Mouse (Mus musculus) intestine, postnatal 0 days (tissue): ENCODE data around the gene Olfr96. TPM values are rescaled to one million over a fixed set of nuclear protein-coding genes. Genes with fewer than 3 reads are reported as not detected.
"Not testable (repeated sequence)": the region's sequence is repeated elsewhere in the genome, so short reads cannot be mapped to it uniquely, and the experiment has no call there.

ENCODE experiments used
- ATAC-seq: fragments of 200-750 bp; cut with Nextera tagmentation; 2 replicates; pipeline ENCODE4 v1.8.0; 2017; ENCODE audit warnings: mild to moderate bottlenecking, moderate TSS enrichment, moderate library complexity
- H3K27ac ChIP-seq: fragments of 300-500 bp; sonication (generic); 2 replicates; pipeline ENCODE4 v1.5.1; 2014; ENCODE audit warnings: mild to moderate bottlenecking, low read depth, low read length, moderate library complexity
- H3K27me3 ChIP-seq: fragments of 300-500 bp; sonication (generic); replicated peaks from 2 replicates; pipeline ENCODE4 v1.6.1; 2014; ENCODE audit warnings: low read length, mixed read lengths; ENCODE audit not compliant: control insufficient read depth, insufficient read depth
- H3K36me3 ChIP-seq: fragments of 300-500 bp; sonication (generic); 2 replicates; pipeline ENCODE4 v1.6.1; 2014; ENCODE audit warnings: mild to moderate bottlenecking, moderate library complexity; ENCODE audit not compliant: control insufficient read depth, insufficient read depth
- H3K4me1 ChIP-seq: fragments of 300-500 bp; sonication (generic); replicated peaks from 2 replicates; pipeline ENCODE4 v1.6.1; 2014; ENCODE audit warnings: antibody characterized with exemption, low read length, mixed read lengths; ENCODE audit not compliant: control insufficient read depth, insufficient read depth
- H3K4me2 ChIP-seq: fragments of 300-500 bp; sonication (generic); replicated peaks from 2 replicates; pipeline ENCODE4 v1.6.1; 2014; ENCODE audit warnings: low read depth, mild to moderate bottlenecking, moderate library complexity
- H3K4me3 ChIP-seq: fragments of 300-500 bp; sonication (generic); 2 replicates; pipeline ENCODE4 v1.5.1; 2014; ENCODE audit warnings: low read depth, low read length
- H3K9ac ChIP-seq: fragments of 300-500 bp; sonication (generic); 2 replicates; pipeline ENCODE4 v1.6.1; 2014; ENCODE audit warnings: mild to moderate bottlenecking, low read depth, low read length
- H3K9me3 ChIP-seq: fragments of 300-500 bp; sonication (generic); 2 replicates; pipeline ENCODE4 v1.6.1; 2016; ENCODE audit warnings: mixed run types; ENCODE audit not compliant: control insufficient read depth
- CTCF ChIP-seq: sonication (generic); IDR thresholded peaks from 2 replicates; pipeline ENCODE4 v1.5.1; 2016; ENCODE audit warnings: low read depth, mild to moderate bottlenecking, control low read depth, antibody characterized with exemption, moderate library complexity
- WGBS: fragments of 180-500 bp; shearing (Covaris S2); extraction: QIAGEN DNeasy Blood & Tissue Kit; methylation state at CpG from one replicate; pipeline ENCODE4 v1.1.7; 2014; 5-methylcytosine and 5-hydroxymethylcytosine counted together
- polyA plus RNA-seq: library from polyadenylated mRNA; unstranded; fragments of >200 nt; fragmentation: Nextera tagmentation; extraction: Ambion mirVana; gene quantifications from 2 replicates; pipeline ENCODE4 v1.2.1, GENCODE M21; 2015

Olfr96 gene
- polyA plus RNA-seq, 1 experiment from 2014 or later = not detected

DNA sequence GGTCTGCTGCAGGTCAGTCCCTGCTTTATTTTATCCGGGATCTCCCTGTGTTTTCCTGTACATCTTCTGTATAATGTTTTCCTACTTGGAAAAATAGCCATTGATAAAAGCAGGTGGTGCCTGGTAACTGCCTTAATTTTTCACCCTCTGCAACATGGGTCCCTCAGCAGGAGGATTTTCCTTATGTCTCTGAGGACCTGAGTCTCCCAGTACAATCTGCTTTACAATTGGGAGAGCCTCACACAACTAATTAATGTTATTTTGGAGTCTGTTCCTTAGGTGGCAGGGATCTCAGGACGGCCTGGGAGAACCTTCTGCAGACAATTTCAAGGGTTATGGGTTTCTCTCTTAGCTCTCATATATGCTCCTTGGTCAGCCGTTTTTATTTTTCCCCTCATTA is 6.9 kb upstream of the Olfr96 start, which contains the start of gene Olfr95:
TSS of gene Olfr95 (minus strand) at position 101 of the 400 bp plus-strand sequence.
- Histone ChIP-seq H3K9me3 (no peaks in the 10 kb centered on the region), H3K9ac (no peak within 1 kb of the TSS), H3K36me3 (no peaks in the 10 kb centered on the region), H3K27me3 (peaks cover 12% of the 10 kb centered on the region; the same call in 1 of the 2 replicates), H3K4me2 (no peak within 1 kb of the TSS), H3K4me3 (no peak within 1 kb of the TSS), H3K27ac (no peak within 1 kb of the TSS), H3K4me1 (no peaks in the 10 kb centered on the region)
- no peak for TF ChIP-seq CTCF
- ATAC-seq = no peak
- 82% methylated on average over 3 of the region's 3 CpGs for WGBS

- H3K27ac ChIP-seq = no peak overlapping the region
- no peak for TF ChIP-seq CTCF
- 71% methylated on average over 3 of the region's 3 CpGs for WGBS
Measured at GRCm38 (mm10) chr17:37218486-37218885, 1.5 kb upstream of the Olfr96 start.

GRCm38 (mm10) chr17:37221879-37222278 is 1.9 kb downstream of the Olfr96 start:
- peak; percentile 60 for TF ChIP-seq CTCF
- H3K27ac ChIP-seq = no peak overlapping the region
- H3K36me3 ChIP-seq = no peaks in the 10 kb centered on the region
- no peak overlapping the region for H3K4me3 ChIP-seq
- H3K4me1 ChIP-seq = no peaks in the 10 kb centered on the region
- no peak overlapping the region for H3K9ac ChIP-seq
- no peak for ATAC-seq
- WGBS = 32% methylated on average over 1 of the region's 1 CpGs
- no peaks in the 10 kb centered on the region for H3K27me3 ChIP-seq
- H3K9me3 ChIP-seq = no peaks in the 10 kb centered on the region
- no peak overlapping the region for H3K4me2 ChIP-seq

More at GRCm38 (mm10) chr17:37218486-37218885, 1.5 kb upstream of the Olfr96 start:
- H3K36me3 ChIP-seq = no peaks in the 10 kb centered on the region
- H3K4me3 ChIP-seq = no peak overlapping the region
- H3K4me2 ChIP-seq = no peak overlapping the region
- no peak for ATAC-seq
- no peak overlapping the region for H3K9ac ChIP-seq
- H3K9me3 ChIP-seq = no peaks in the 10 kb centered on the region
- H3K4me1 ChIP-seq = no peaks in the 10 kb centered on the region
- H3K27me3 ChIP-seq = no peaks in the 10 kb centered on the region

DNA sequence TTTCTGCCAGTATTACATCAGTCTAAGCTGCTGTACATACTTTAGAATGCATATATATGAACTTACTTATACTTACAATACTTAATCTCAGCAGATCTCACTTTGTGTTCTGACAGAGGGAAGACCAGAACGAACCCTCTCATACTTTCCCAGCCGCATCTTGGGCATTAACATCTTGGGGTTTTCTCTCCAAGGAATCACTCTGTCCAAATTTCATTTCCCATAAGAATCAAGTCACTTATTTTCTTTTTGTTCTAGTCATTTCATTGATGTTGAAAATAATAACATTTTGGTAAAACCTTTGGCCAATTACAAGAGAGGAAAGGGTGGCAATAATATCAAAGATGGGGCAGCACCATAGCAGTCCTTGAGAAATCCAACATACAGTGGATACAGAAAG is 17.3 kb downstream of the Olfr96 start, which contains the start of gene Olfr97:
TSS of gene Olfr97 (minus strand) at position 101 of the 400 bp plus-strand sequence.
- H3K9me3 ChIP-seq, ATAC-seq, H3K27ac ChIP-seq, H3K4me1 ChIP-seq, H3K4me2 ChIP-seq, H3K36me3 ChIP-seq, H3K9ac ChIP-seq, H3K4me3 ChIP-seq, H3K27me3 ChIP-seq: not testable (repeated sequence)
- 91% methylated on average over 2 of the region's 2 CpGs for WGBS

DNA sequence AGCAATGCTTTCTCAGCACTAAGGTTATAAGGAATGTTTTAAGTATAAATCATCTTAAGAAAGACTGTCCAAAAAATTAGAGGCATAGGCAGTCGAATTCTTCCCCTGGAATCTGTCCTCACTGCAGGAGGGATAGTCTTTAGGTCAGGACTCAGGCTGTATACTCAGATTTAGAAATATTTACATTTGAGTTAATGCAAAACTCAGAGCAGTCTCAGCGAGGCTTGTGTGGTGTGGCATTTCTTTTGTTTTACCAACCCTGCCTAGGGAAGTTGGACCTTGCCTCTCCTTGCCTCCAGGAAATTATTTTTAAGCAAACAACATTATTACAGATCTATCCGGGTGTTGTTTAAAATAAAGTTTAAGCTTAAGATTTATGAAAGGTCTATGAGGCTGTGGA is 22.3 kb downstream of the Olfr96 start:
- Histone ChIP-seq H3K4me1 (no peaks in the 10 kb centered on the region), H3K27me3 (no peaks in the 10 kb centered on the region), H3K9ac (no peak overlapping the region), H3K36me3 (no peaks in the 10 kb centered on the region), H3K27ac (no peak overlapping the region), H3K9me3 (no peaks in the 10 kb centered on the region), H3K4me3 (no peak overlapping the region), H3K4me2 (no peak overlapping the region)
- WGBS = 10% methylated on average over 3 of the region's 3 CpGs
- TF ChIP-seq CTCF = no peak
- ATAC-seq = no peak

GRCm38 (mm10) chr17:37246715-37247114 is 26.8 kb downstream of the Olfr96 start:
- ATAC-seq = no peak
- Histone ChIP-seq H3K4me2 (no peak overlapping the region), H3K4me1 (no peaks in the 10 kb centered on the region), H3K9ac (no peak overlapping the region), H3K36me3 (no peaks in the 10 kb centered on the region), H3K4me3 (no peak overlapping the region), H3K27ac (no peak overlapping the region), H3K27me3 (no peaks in the 10 kb centered on the region), H3K9me3 (no peaks in the 10 kb centered on the region)
- TF ChIP-seq CTCF = no peak
- 42% methylated on average over 5 of the region's 5 CpGs for whole genome bisulfite sequencing

DNA sequence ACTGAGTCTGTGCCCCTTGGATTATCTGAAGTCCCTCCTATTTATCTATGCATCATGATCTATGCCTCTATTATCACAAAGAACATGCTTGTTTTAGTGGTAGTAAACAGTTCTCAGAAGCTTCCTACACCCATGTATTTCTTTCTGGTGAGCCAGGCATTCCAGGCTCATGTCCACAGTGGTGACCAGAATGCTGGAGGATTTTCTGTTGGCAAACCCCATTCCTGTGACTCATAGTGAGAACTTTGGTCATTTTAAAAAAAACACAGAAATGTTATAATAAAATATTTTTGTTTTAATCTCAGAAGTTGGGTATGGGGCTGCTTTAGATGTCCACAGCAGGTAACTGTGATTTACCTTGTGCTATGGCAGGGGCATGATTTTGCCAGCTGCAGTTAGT is 29.5 kb downstream of the Olfr96 start:
- TF ChIP-seq CTCF = no peak
- Histone ChIP-seq H3K36me3 (no peaks in the 10 kb centered on the region), H3K27ac (no peak overlapping the region), H3K4me1 (no peaks in the 10 kb centered on the region), H3K4me2 (no peak overlapping the region), H3K27me3 (no peaks in the 10 kb centered on the region), H3K9ac (no peak overlapping the region), H3K4me3 (no peak overlapping the region), H3K9me3 (no peaks in the 10 kb centered on the region)
- ATAC-seq = no peak
